Mouse (Mus musculus): ENCODE measurements around the gene Gnat2.

GRCm38 (mm10) chr3:108117465-108117864, 24.9 kb downstream of the Gnat2 start:
- no peak for TF ChIP-seq CTCF (conservative IDR thresholded peaks at IDR 0.05; ENCODE audit: low read length)
- TF ChIP-seq NANOG (IDR thresholded peaks at IDR 0.05; ENCODE audit: borderline replicate concordance, low read length): no peak
- no peak for TF ChIP-seq POU5F1 (IDR thresholded peaks at IDR 0.05; ENCODE audit: borderline replicate concordance, low read length)

Data from E14TG2a.4 (cell line).